Mouse (Mus musculus) C2C12 (cell line): ENCODE data around the gene Gtpbp4.

Experiments
- CTCF ChIP-seq: IDR thresholded peaks from one replicate; pipeline ENCODE4 v1.5.1; 2011; ENCODE audit not compliant: control insufficient read depth, insufficient read depth, insufficient read length
- FOSL1 ChIP-seq: IDR thresholded peaks from one replicate; pipeline ENCODE4 v1.8.0; 2011; ENCODE audit warnings: mild to moderate bottlenecking, low read length; ENCODE audit not compliant: poor library complexity, insufficient read depth, severe bottlenecking
- MAX ChIP-seq: IDR thresholded peaks from one replicate; pipeline ENCODE4 v1.6.1; 2011; ENCODE audit warnings: mild to moderate bottlenecking, control low read depth
- MYOD1 ChIP-seq: IDR thresholded peaks from one replicate; pipeline ENCODE4 v1.6.1; 2011; ENCODE audit warnings: low read depth; ENCODE audit not compliant: control insufficient read depth, insufficient read length
- MYOG ChIP-seq: IDR thresholded peaks from one replicate; pipeline ENCODE4 v1.6.1; 2011; ENCODE audit not compliant: control insufficient read depth, insufficient read length; ENCODE audit errors: extremely low read depth
- USF1 ChIP-seq: IDR thresholded peaks from one replicate; pipeline ENCODE4 v1.6.1; 2011; ENCODE audit warnings: low read depth, mild to moderate bottlenecking, control low read depth, moderate library complexity

DNA sequence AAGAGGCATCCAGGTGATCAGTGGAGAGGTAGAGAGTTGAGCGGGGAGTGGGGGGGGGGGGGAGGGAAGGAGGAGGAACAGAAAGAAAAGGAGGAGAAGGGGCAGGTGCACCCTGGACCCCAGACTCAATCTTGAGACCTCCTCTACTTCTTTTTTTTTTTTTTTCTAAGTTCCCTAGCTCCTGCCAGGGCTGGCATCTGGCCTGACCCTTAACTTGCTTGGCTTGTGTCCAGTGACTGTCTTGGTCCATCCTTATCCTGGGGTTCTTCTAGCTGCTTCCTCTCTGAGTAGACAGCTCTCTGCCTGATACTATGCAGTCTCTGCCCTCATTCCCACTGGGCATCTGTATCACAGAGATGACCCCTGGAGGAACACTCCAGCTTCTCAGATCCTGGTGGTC is 44.7 kb upstream of the Gtpbp4 start:
- TF ChIP-seq CTCF (no peak), USF1 (no peak), MYOD1 (no peak), MAX (no peak), MYOG (no peak), FOSL1 (no peak)
